In the genomic region with DNA sequence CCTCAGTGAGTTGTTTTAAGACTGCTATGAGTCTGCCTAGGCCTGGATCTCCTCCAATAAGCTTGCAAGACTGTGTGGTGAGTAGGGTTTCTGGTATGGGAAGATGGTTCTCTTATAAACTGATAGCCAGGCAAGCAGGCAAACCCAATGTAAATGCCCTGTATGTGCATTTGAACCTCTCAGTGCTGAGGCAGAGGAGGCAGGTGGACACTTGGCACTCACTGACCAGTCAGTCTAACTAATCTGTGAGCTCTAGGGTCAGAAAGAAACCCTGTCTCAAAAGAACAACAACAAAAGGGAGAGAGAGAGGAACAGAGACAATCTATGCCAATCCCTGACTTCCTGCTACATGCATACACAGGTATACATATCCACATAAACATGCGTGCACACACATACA, we compare ENCODE assay signal across 28 mouse cellular contexts.
"Had no signal": no experiment of that assay in that cellular context is flagged by ENCODE, and none has a peak within 500 bp of the region (broad histone marks: within the 10 kb centered on the region; RNA-seq: fewer than 3 reads in every experiment).

No protein-coding gene starts in this region.

- ATAC-seq: hindbrain, embryonic 16.5 days; inflammation-experienced regulatory T-cells, adult 6 months; intestine, embryonic 15.5 days; intestine, postnatal 0 days; liver, postnatal 0 days had no signal

- H3K27ac ChIP-seq: heart, adult 2 months; heart, embryonic 13.5 days; heart, embryonic 15.5 days; hindbrain, embryonic 10.5 days; hindbrain, embryonic 12.5 days; hindbrain, embryonic 14.5 days; intestine, embryonic 15.5 days; layer of hippocampus, adult 2 months; left cerebral cortex, adult 2 months; limb, embryonic 10.5 days; limb, embryonic 12.5 days; liver, embryonic 13.5 days; liver, embryonic 15.5 days had no signal

- H3K4me1 ChIP-seq: intestine, embryonic 15.5 days; liver, embryonic 13.5 days; liver, embryonic 15.5 days had no signal

- DNase-seq: gastrocnemius, postnatal 14 days; gastrocnemius, postnatal 36 days; heart, adult 11 months; heart, adult 2 months; heart, postnatal 14 days; heart, postnatal 4 days; kidney, adult 18-20 months; kidney, adult 8-10 months; kidney, postnatal 10 days; kidney, postnatal 25 days; kidney, postnatal 4 days; liver; liver, embryonic 13.5 days; liver, postnatal 0 days had no signal

- H3K27me3 ChIP-seq: heart, embryonic 15.5 days; hindbrain, embryonic 12.5 days; intestine, embryonic 15.5 days; limb, embryonic 12.5 days; liver, embryonic 13.5 days; liver, embryonic 15.5 days had no signal

- H3K4me3 ChIP-seq: heart, adult 2 months; heart, embryonic 13.5 days; heart, embryonic 15.5 days; hindbrain, embryonic 10.5 days; hindbrain, embryonic 12.5 days; intestine, embryonic 15.5 days; layer of hippocampus, adult 2 months; left cerebral cortex, adult 2 months; limb, embryonic 10.5 days; limb, embryonic 12.5 days; liver, embryonic 13.5 days; liver, embryonic 15.5 days had no signal
